Mouse (Mus musculus) hindlimb bud, embryonic 11.5 days (tissue): ENCODE measurements around the gene Gsto1.
"Not testable (repeated sequence)": the region's sequence is repeated elsewhere in the genome, so short reads cannot be mapped to it uniquely, and the experiment has no call there.

Experiments used
- DNase-seq: peaks from one replicate; pipeline ENCODE4 v3.0.0-alpha.2; 2012; ENCODE audit warnings: low read depth, low spot score; ENCODE audit errors: extremely low spot score

Gsto1 gene

GRCm38 (mm10) chr19:47854796-47855783 lies at the start of gene Gsto1:
Gene Gsto1, plus strand, starts transcription at chr19:47854970.
- DNase-seq, result no peak

GRCm38 (mm10) chr19:47812091-47812490 lies 42.7 kb upstream of the Gsto1 start:
- DNase-seq, result no peak

GRCm38 (mm10) chr19:47814721-47815120 lies 40.0 kb upstream of the Gsto1 start:
- DNase-seq, result no peak

GRCm38 (mm10) chr19:47817692-47818091 lies 37.1 kb upstream of the Gsto1 start:
- no peak for DNase-seq

- peak; percentile 53 for DNase-seq
Observed at GRCm38 (mm10) chr19:47820832-47821493, 33.8 kb upstream of the Gsto1 start.

GRCm38 (mm10) chr19:47821494-47821872 lies 33.3 kb upstream of the Gsto1 start:
- DNase-seq, result no peak

GRCm38 (mm10) chr19:47822143-47822796 lies 32.5 kb upstream of the Gsto1 start:
- no peak for DNase-seq

GRCm38 (mm10) chr19:47824026-47824425 lies 30.7 kb upstream of the Gsto1 start:
- DNase-seq, result no peak

- no peak for DNase-seq
Observed at GRCm38 (mm10) chr19:47829913-47830450, 24.8 kb upstream of the Gsto1 start.

- DNase-seq, result no peak
Observed at GRCm38 (mm10) chr19:47831111-47831510, 23.7 kb upstream of the Gsto1 start.

GRCm38 (mm10) chr19:47832316-47832715 lies 22.5 kb upstream of the Gsto1 start:
- no peak for DNase-seq

- no peak for DNase-seq
Observed at GRCm38 (mm10) chr19:47834614-47835013, 20.2 kb upstream of the Gsto1 start.

GRCm38 (mm10) chr19:47835776-47836175 lies 19.0 kb upstream of the Gsto1 start:
- DNase-seq, result no peak

- peak; percentile 49 for DNase-seq
Observed at GRCm38 (mm10) chr19:47836701-47837526, 17.9 kb upstream of the Gsto1 start.

GRCm38 (mm10) chr19:47837527-47837901 lies 17.3 kb upstream of the Gsto1 start:
- DNase-seq, result no peak

- DNase-seq, result not testable (repeated sequence)
Observed at GRCm38 (mm10) chr19:47841234-47841633, 13.5 kb upstream of the Gsto1 start.

- DNase-seq, result no peak
Observed at GRCm38 (mm10) chr19:47849735-47850134, 5.0 kb upstream of the Gsto1 start.

- DNase-seq, result not testable (repeated sequence)
Observed at GRCm38 (mm10) chr19:47852131-47852530, 2.6 kb upstream of the Gsto1 start.

- no peak for DNase-seq
Observed at GRCm38 (mm10) chr19:47853053-47853452, 1.7 kb upstream of the Gsto1 start.
